25 mouse cellular contexts compared by ENCODE assay signal in genomic region chr2:48868199-48868913, GRCm38 (mm10).
"Had no signal": no experiment of that assay in that cellular context is flagged by ENCODE, and none has a peak within 500 bp of the region (broad histone marks: within the 10 kb centered on the region; RNA-seq: fewer than 3 reads in every experiment).

No protein-coding gene starts in this region.

- ATAC-seq: hindbrain, embryonic 16.5 days; inflammation-experienced regulatory T-cells, adult 6 months; intestine, embryonic 15.5 days; intestine, postnatal 0 days had no signal

- H3K27ac ChIP-seq: heart, embryonic 10.5 days; hindbrain, embryonic 10.5 days; hindbrain, embryonic 12.5 days; hindbrain, embryonic 14.5 days; intestine, embryonic 15.5 days; layer of hippocampus, adult 2 months; left cerebral cortex, adult 2 months; limb, embryonic 10.5 days; limb, embryonic 12.5 days; liver, embryonic 13.5 days had no signal

- DNase-seq: gastrocnemius, postnatal 10 days; gastrocnemius, postnatal 25 days; heart, adult 18-20 months; heart, postnatal 10 days; heart, postnatal 4 days; kidney, adult 18-20 months; kidney, adult 8-10 months; kidney, postnatal 10 days; kidney, postnatal 25 days; kidney, postnatal 4 days; liver; liver, embryonic 13.5 days had no signal

- H3K4me3 ChIP-seq: heart, embryonic 10.5 days; heart, embryonic 12.5 days; hindbrain, embryonic 10.5 days; hindbrain, embryonic 12.5 days; intestine, embryonic 15.5 days; layer of hippocampus, adult 2 months; left cerebral cortex, adult 2 months; limb, embryonic 10.5 days; limb, embryonic 12.5 days; liver, embryonic 13.5 days had no signal
